Mouse (Mus musculus) bone marrow, adult 2 months (tissue): ENCODE results near the gene Gm19684. TPM values are rescaled to one million over a fixed set of nuclear protein-coding genes. Genes with fewer than 3 reads are reported as not detected.
"Not testable (repeated sequence)": the region's sequence is repeated elsewhere in the genome, so short reads cannot be mapped to it uniquely, and the experiment has no call there.

Experiments
- H3K27ac ChIP-seq: fragments of 200-500 bp; 2 replicates; pipeline ENCODE4 v1.5.1; 2012; ENCODE audit warnings: low read depth, mild to moderate bottlenecking, control low read depth, inconsistent platforms, low read length; ENCODE audit not compliant: control insufficient read depth, poor library complexity, insufficient read depth
- H3K4me1 ChIP-seq: fragments of 200-500 bp; 2 replicates; pipeline ENCODE4 v1.6.1; 2011; ENCODE audit warnings: low read length; ENCODE audit not compliant: control insufficient read depth, insufficient read depth
- H3K4me3 ChIP-seq: fragments of 200-500 bp; replicated peaks from 2 replicates; pipeline ENCODE3; 2011; ENCODE audit warnings: mild to moderate bottlenecking, low read depth, low read length, control low read depth; ENCODE audit not compliant: control insufficient read depth
- CTCF ChIP-seq: fragments of 200-500 bp; IDR thresholded peaks from 2 replicates; pipeline ENCODE4 v1.5.1; 2011; ENCODE audit warnings: low read length, control low read depth; ENCODE audit not compliant: control insufficient read depth, insufficient read depth
- POLR2A ChIP-seq: fragments of 200-500 bp; IDR thresholded peaks from 2 replicates; pipeline ENCODE4 v1.6.1; 2011; ENCODE audit warnings: low read depth, mild to moderate bottlenecking, control low read depth, low read length, borderline replicate concordance; ENCODE audit not compliant: control insufficient read depth
- WGBS: fragments of 180-500 bp; shearing (Covaris S2); methylation state at CpG from one replicate; pipeline ENCODE4 v1.1.7; 2018; 5-methylcytosine and 5-hydroxymethylcytosine counted together
- polyA plus RNA-seq: library from polyadenylated mRNA; stranded (reverse); fragments of >200 nt; gene quantifications from 2 replicates; pipeline ENCODE4 v1.2.4, GENCODE M21; 2011; ENCODE audit warnings: low replicate concordance; ENCODE audit not compliant: missing spikeins, insufficient read depth, insufficient read length

The Gm19684 gene
- polyA plus RNA-seq, 1 experiment = 1.2 TPM

- no peak overlapping the region for H3K27ac ChIP-seq
- TF ChIP-seq CTCF = no peak
- no peak overlapping the region for H3K4me3 ChIP-seq
- no peaks in the 10 kb centered on the region for H3K4me1 ChIP-seq
- 33% methylated on average over 3 of the region's 3 CpGs for WGBS
These were observed 33.0 kb downstream of the Gm19684 start for GRCm38 (mm10) chr17:36154271-36155149.

DNA sequence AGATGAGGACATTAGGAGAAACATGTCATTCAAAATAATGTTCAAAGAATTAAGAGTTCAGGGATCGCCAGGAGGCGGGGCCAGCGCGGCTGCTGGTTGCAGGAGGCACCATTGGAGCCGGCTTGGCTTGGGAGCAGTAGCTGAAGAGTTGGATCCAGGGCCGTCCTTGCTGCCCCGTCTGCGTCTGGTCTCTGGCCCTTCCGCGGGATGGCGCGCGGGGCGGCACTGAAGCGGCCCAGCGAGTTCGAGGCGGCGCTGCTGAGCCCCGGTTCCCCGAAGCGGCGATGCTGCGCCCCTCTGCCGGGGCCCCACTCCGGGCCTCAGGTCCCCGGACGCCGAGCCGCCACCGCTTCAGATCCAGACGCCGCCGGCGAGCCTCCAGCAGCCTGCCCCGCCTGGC is 36.3 kb downstream of the Gm19684 start:
- WGBS = 1% methylated on average over 36 of the region's 36 CpGs
- not testable (repeated sequence) for H3K27ac ChIP-seq, H3K4me3 ChIP-seq, H3K4me1 ChIP-seq

DNA sequence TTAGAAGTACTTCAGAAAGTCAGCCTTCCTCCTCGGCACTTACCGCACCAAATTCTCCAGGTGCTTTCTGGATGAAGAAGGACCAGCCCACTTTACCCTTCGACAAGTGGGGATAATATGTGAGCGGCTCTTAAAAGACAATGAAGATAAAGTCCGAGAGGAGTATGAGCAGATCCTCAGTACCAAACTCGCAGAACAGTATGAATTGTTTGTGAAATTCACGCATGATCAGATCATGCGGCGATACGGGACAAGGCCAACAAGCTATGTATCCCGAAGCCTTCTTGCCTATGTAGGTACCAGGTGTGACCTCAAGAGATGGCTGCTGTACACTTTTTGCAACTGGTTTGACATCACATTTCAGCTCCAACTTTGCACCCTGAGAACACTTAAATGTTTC is 36.8 kb downstream of the Gm19684 start:
- not testable (repeated sequence) for H3K4me3 ChIP-seq, H3K4me1 ChIP-seq, H3K27ac ChIP-seq
- WGBS = 18% methylated on average over 11 of the region's 11 CpGs

GRCm38 (mm10) chr17:36161129-36162051 is 39.9 kb downstream of the Gm19684 start:
- Histone ChIP-seq H3K4me3 (peak overlapping the region; percentile 20), H3K27ac (no peak overlapping the region), H3K4me1 (no peaks in the 10 kb centered on the region)
- TF ChIP-seq CTCF (no peak), POLR2A (no peak)
- WGBS = 2% methylated on average over 56 of the region's 56 CpGs

- H3K27ac ChIP-seq, H3K4me3 ChIP-seq, H3K4me1 ChIP-seq: not testable (repeated sequence)
- 32% methylated on average over 2 of the region's 2 CpGs for WGBS
These were observed 45.4 kb downstream of the Gm19684 start for GRCm38 (mm10) chr17:36166901-36167300.

- no peaks in the 10 kb centered on the region for H3K4me1 ChIP-seq
- TF ChIP-seq CTCF (no peak), POLR2A (no peak)
- WGBS = 2% methylated on average over 51 of the region's 51 CpGs
- peak overlapping the region; percentile 64 for H3K4me3 ChIP-seq
- no peak overlapping the region; the same call in 1 of the 2 replicates for H3K27ac ChIP-seq
These were observed 46.0 kb downstream of the Gm19684 start for GRCm38 (mm10) chr17:36167306-36168038.

DNA sequence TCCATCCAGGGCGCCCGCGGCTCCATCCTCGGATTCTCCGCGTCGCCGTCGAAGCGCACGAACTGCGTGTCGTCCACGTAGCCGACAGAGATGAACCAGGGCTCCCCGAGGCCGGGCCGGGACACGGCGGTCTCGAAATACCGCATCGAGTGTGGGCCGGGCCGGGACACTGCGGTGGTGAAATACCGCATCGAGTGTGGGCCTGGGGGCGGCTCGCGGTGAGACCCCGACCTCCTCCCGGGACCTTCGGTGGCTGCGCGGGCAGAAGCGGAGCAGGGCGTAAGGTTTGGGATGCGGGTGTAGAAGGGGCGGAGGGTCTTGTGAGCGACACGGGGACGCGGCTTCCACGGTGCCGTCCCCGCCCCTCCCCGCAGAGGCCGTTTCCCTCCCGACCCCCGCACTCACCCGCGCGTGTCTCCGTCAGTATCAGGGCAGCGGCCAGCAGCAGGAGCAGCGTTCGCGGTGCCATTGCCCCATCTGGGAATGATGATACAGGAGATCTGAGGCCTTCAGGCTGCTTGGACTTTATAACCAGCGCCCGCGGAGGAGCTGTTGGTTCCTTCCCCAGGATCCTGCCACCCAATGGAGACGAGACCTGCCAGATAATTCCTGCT is 46.7 kb downstream of the Gm19684 start, which contains the start of gene Gm8909:
TSS of gene Gm8909 (minus strand) at position 499 of the 614 bp plus-strand sequence.
- H3K4me1 ChIP-seq = no peaks in the 10 kb centered on the region
- no peak within 1 kb of the TSS; the same call in 1 of the 2 replicates for H3K27ac ChIP-seq
- WGBS = 6% methylated on average over 63 of the region's 63 CpGs
- H3K4me3 ChIP-seq = peak within 1 kb of the TSS; percentile 64
- TF ChIP-seq CTCF (no peak), POLR2A (no peak)

DNA sequence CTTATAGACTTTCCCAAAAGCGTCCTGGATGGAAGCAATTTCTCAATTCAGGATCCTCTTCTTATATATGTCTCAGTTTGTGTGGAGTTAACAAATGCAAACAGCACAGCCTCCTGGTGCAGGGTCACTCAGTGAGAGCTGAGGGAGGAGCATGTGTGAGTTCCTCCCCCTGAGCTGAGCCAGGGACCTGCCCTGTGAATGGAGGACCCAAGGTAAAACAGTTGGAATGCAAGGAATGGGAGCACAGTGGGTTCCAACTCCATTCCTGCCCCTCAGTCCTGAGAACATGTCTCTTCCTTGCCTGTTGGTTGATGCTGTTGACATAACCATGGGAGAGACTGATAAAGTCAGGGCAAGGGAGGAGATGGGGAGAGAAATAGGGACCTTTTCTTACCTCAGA is 47.6 kb downstream of the Gm19684 start:
- H3K4me3 ChIP-seq, H3K4me1 ChIP-seq, H3K27ac ChIP-seq: not testable (repeated sequence)
- 63% methylated on average over 1 of the region's 1 CpGs for WGBS
